Mouse (Mus musculus) cerebellum, postnatal 14 days (tissue): ENCODE data around the gene Idh3a.
"Not testable (repeated sequence)": the region's sequence is repeated elsewhere in the genome, so short reads cannot be mapped to it uniquely, and the experiment has no call there.

Source experiments
- DNase-seq, 2 experiments: peaks; one replicate each; pipeline ENCODE4 v3.0.0; 2021; ENCODE audit warnings: mixed read lengths in 2 of 2

Idh3a gene

DNA sequence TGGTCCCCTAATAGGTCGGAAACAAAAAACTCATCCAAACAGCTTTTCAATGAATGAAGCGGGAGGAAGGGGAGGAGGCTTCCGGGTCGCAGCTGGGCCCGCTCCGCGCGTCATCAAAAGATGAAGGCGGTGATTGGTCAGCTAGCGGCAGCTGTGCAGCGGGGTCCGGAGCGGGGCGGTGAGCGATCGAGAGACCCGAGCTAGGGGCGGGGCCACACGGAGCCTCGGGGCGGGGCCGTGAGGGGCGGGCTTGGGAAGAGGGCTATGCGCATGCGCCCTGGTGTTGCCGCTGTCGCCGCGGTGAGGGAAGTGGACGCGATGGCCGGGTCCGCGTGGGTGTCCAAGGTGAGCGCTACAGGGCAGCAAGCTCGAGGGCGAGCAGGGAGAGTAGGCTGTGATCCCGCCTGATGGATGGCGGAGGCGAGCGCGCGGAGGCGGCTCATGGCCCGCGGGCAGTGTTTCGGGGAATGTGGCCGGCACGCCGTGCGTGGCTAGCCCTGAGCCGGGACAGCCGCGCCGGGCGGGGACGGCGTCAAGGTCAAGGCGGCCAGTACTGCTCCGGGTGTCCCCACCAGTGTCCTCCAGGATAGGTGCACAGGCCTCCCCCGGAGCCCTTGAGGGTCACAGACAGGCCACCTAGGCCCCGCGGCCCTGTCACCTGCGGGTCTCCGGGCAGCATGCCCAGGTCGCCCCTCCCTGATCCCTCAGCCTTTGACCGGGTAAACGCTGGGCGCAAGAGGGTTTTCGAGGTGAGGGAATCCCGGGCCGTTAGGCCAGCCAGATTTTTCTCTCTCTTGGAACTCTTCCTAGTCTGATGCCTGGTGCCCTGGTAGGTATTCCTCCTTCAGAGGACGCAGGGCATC, at the start of gene Idh3a:
TSS of gene Idh3a (plus strand) at position 136 of the 863 bp plus-strand sequence.
- DNase-seq = peak; percentile 99

DNA sequence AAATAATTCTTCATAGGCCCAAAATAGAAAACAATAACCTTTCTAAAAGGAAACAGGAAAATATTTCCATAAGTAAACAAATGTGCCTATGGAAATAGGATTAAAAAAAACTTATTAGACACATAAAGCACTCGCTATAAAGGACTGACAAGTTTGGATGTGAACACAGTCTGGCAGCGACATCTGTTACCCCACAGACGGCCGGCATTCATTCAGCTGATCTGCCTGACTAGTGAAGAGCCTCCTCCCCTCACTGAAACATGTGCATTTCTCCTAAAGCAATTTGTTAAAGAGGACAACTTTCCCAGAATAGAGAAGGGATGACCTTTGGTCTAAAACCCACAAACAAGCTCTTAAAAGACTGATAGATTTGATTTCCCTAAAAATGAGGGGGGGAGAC, 49.1 kb upstream of the Idh3a start:
- DNase-seq = peak in 1 of 2 experiments; percentile 49

DNA sequence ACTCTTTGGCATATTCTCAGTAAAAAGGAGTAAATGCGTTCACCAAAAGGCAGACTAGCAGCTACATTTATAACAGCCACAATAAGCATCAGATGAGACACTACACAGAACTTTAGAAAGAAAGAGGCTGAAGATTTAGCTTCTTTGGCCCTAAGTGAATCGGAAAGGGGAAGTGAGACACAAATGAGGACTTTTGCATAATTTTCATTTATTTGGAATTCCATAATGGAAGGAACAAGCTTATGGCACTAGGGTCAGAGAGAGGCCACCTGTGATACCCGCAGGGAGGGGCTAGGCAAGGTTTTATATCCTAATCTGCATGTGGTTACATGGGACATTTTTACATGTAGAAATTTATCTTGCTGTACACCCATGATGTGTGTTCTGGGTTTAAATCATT, 48.7 kb upstream of the Idh3a start:
- DNase-seq = no peak

DNA sequence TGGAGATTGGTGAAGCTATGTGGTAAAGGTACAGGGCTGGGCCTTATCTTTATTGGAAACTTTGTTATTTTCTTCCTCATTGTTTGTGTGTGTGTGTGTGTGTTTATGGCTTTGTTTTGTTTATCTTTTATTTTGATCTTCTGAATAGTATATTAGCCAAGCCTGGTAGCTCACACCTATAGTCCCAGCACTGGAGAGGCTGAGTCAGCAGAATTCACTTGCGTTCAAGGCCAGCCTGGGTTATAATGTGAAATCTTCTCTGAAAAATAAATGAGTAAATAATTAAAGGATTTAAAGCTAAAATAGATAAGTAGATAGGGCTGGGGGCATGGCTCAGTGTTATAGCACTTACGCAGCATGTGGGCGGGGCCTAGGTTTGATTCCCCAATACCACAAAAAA, 47.9 kb upstream of the Idh3a start:
- no peak for DNase-seq

DNA sequence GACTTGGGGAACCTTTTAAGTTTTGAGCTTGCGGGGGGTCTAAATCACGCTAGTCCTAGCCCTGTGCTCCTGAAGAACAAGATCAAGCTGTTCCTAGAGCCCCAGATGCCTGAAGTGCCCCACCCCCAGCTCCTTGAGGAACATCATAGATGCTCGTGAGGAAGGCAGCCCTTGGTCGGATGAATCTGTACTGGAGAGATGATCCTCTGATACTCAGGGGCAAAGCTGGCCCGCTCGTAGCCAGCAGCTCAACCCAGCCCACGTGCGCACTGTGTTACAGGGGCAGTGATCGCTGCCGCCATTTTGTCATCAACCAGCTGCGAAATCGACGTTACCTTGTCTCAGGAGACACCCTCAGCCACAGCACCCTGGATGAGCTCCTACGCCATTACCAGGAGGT, 47.5 kb upstream of the Idh3a start, which contains the start of gene Sh2d7:
TSS of gene Sh2d7 (plus strand) at position 301 of the 400 bp plus-strand sequence.
- no peak for DNase-seq

DNA sequence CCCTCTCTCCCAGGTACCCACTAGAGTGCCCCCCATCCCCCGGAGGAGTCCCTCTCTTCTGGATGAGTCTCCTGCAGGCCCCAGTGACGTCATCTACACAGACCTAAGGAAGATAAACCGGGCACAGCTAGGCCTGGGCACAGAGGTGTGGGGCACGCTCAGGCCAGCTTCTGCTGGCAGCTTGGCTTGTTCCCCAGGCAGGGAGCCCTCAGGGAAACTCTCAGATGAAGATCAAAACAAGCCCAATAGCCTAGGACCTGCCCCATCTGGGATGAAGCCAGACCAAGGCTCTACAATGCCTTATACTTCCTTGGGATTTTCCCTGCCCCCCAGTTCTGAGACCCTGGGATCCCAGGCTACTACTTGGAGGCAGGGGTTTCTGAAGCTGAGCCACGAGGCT, 45.3 kb upstream of the Idh3a start:
- no peak for DNase-seq

DNA sequence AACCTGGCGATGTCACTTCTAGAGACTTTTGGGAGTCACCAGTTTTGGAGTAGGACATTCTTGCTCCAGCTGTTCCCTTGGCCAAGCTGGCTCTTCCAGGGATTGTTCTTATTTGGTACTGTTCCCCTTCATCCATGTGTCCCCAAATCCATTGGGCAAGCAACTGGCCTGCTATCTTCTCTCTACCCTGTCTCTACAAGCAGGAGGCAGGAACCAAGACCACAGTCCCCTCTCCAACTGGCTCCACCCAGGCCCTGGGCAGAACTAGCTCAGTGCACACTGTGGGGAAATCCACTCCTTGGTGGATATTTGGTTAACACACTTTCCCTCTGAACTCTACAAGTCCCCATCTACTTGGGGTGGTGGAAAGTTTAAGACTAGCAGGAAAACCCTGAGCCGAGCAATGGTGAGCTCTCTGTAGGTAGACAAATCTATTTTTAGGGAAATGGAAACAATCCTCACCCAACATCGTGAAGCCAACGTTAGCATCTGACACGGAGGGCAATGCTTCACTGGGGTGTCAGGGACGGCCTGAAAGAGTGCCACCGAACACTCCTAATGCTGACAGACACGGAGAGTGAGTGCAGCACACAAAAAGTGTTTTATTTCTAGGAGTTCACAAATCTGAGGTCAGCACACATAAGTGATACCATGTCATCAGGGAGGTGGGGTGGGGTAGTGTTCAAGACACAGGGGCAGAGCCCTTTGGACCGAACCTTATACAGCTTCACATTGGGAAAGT, 41.8 kb upstream of the Idh3a start:
- DNase-seq = no peak

DNA sequence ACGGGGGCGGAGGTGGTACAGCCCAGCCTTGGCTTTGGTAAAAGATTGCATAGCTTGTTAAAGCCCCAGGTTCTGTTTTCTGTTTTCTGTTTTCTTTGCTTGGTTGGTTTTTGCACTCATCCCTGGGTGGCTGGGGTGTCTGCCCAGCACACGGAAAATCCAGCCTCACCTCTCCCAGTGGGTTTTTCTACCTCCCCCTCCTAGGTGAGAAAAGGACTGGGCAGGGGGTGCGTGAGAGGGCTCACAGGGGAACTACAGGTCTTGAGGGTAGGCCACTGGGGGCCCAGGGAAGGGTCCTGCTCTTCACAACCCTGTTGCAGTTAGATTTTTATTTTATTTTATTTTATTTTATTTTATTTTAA, 41.2 kb upstream of the Idh3a start:
- no peak for DNase-seq

DNA sequence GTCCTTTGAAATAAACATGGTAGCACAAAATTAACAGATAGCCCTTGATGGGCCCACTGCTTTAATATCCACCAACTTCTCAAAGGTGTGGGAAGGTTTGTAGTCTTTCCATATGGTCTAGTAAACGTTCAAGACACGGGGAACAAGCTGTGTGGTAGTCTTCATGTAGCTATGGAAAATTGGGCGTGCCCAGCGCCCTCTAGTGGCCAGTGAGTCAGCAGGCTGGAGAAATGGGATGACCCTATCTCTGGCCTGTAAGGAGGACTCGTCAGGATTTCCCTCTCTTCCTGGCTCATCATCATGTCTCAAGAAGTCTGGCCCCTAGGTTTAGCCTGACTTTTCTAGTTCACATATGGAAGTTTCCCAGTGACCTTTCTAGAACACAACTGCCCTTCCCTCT, 38.6 kb upstream of the Idh3a start:
- peak; percentile 81 to 87 for DNase-seq

DNA sequence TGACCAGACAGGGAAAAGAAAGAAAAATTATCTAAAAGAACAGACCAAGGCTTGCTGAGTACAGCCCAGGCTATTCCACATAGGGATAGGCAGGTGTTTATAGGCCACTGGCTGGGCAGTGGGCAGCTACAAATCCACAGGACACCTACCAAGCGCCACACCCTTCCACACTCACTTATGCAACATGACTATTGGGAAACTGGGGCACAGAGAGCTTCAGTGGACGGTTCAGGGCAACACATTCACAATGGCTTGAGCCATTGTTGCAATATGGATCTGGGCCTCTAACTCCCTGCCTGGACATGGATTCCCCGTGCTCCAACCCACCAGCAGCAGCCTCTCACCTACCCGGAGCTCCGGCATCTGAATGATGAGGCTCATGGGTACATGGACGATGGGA, 36.7 kb upstream of the Idh3a start:
- no peak for DNase-seq

DNA sequence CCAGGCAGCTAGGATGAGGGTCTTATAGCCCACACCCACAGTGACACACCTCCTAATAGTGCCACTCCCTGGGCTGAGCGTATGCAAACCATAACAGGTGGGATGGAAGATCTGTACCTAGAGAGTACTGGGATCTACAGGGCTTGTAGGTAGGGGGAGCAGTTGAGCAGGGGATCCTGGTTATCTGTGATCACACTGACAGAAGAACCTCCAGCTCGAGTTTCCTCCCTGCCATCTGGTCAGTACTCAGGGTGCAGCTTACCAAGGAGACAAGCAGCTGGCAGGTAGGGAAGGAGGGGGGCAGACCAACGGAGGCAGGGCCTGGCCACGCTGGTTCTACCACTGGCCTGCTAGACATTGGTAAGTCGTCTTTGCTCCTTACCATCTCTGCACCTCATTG, 33.7 kb upstream of the Idh3a start:
- DNase-seq = peak; percentile 74 to 87

DNA sequence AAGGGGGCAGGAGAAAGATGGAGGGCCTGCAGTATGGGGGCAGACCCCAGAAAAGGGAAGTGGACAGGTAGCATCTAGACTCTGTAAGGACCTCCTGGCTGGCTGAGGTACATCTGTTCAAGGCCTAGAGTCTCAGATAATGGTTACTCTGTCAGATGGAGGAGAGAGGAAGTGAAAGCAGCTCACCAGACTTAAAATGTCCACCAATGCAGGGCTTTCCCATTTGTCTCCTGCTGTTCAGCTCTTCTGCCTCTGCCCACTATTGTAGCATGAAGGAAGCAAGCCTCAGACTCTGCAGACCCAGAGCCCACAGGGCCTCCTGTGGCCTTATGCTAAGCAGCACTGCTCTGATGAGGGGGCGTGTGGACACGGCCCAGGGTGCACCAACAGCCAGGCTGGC, 31.1 kb upstream of the Idh3a start:
- no peak for DNase-seq

DNA sequence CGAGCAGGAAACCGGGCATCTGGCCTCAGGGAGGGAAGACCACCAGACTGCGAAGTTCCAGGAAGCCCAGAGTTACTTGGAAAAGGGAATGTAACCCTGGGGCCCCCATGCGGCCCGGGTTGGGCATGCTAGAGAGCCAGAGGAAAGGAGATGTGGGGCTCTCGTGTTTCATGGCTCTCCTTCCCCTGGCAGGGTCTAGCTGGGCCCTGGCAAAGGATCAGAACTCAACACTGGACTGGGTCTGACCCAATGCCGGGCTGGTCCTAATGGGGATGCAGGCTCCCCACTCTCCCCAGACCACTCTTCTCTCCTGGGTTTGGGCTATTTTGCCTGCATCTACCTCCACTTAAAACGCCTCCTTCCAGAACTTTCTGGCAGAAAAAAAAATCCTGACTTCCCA, 27.4 kb upstream of the Idh3a start:
- DNase-seq = no peak

DNA sequence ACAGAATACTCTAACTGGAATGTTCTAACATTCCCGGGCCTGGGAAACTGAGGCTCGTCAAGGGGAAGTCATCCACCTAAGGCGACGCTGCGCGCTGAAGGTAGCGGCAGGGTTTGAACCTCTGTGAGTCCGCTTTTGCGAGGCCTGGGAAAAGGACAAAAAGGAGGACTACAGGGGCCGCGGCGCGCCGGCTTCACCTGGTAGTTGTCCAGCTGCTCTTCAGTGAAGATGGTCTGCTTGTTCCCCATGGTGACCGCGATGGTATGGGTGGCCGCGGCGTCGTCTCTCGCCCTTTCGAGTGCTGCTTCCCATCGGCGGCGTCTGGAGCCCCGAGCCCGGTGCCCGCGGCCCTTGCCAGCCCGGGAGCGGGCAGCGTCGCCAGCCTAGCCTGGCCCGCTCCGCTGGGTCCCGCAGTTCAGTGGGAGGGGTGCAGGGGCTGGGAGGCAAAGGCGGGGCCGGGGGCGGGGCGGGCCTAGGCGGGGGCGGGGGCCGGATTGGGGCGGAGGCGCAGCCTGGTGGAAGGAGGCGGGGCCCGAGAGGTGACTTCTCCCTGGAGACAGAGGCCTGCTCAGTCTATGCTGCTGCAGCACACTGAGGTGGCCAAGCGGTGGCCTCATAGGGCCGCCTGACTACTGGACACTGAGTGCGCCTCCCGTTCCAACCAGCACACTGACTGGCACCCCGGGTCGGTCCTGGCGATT, 26.2 kb upstream of the Idh3a start, which contains the start of gene Cib2:
TSS of gene Cib2 (minus strand) at position 448 of the 701 bp plus-strand sequence.
- DNase-seq = peak; percentile 82 to 84

DNA sequence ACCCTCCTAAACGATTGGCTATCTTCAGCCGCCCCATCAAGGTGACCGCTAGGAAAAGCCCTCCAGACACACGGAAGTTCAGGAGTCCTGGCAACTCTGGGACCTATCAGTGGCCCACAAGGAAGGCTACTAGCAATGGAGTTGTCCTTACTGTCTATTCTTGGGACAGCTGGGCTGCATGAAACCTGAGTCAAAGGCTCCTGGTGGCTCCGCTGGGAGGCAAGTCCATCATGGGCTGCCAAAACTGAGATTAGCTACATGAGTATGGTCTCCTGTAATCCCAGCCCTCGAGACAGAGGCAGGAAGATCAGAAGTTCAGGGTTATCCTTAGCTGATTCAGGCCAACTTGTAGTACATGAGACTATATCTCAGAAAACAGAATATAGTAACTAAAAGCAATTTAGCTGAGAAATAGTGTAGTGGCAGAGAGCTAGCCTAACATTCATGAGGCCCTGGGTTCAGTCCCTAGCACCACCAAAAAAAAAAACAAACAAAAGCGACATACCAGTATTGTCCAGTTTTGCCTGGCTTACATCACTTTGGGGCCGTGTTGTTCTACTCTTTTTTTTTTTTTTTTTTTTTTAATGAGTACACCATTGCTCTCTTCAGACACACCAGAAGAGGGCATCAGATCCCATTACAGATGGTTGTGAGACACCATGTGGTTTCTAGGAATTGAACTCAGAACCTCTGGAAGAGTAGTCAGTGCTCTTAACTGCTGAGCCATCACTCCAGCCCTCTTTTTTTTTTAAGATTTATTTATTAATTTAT, 25.1 kb upstream of the Idh3a start:
- no peak for DNase-seq

DNA sequence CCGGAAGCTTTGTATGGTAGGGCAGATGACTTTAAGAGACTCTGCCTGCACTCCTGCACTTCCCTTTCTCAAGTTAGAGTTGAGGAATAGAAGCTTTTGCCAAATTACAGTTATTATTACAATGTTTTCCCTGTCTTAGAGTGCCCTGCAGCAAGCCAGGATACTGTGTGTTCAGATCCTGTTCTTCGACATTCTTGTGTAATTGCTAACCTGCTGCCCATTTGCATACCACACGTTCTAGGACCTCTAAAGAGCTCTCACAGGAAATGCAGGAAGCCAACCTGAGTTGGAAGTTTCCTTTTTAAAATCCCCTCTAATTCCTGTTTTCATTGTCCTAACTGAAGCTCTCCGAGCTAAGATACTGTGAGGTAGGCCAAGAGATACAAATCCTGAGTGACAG, 19.2 kb upstream of the Idh3a start:
- no peak for DNase-seq

DNA sequence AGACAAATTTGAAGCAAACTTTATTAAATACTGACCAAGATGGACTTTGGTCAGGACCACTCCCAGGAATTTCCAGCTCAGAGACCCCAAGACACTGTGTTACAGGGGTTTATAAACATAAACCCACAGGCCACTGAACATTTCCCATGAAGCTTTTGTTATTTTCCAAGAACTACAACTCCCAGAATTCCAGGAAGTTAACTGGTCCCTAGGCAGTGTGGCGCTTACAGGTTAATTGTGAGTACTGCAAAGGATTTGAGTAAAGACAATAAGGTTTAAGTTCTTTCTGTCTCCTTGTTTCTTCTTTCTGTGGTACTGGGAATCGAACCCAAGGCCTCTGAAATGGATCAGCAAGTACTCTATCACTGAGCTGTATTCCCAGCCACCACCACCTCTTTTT, 17.4 kb upstream of the Idh3a start:
- DNase-seq = no peak

DNA sequence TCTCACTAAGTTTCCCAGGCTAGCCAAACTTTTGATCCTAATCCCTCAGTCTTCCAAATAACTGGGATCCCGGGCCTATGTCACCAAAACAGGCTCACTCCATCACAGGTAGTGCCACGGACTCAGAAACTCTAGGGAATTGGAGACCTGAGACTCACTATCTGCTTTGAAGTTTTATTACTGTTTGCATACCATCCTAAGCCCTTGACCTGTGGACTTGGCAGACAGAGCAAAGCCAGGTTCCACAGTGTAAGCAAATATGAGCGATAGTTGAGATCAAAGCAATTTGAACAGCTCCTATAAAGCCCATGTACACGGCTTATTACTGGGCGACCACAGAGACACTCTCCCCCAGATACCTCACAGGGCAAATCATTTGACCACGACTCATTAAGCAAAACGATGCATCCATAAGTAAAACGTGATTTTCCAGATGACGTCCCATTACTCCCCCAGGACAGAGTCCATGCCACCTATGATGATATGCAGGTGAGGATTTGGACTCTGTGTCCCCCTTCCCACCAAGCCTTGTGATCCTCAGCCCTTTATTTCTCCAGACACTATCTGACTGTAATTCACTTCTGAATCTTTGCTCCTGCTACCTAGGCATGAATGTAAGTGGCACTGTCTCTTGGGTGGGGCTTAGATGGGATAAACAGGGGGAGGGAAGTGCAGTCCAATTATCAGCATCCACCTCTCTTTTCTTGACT, 14.8 kb upstream of the Idh3a start:
- DNase-seq = no peak

DNA sequence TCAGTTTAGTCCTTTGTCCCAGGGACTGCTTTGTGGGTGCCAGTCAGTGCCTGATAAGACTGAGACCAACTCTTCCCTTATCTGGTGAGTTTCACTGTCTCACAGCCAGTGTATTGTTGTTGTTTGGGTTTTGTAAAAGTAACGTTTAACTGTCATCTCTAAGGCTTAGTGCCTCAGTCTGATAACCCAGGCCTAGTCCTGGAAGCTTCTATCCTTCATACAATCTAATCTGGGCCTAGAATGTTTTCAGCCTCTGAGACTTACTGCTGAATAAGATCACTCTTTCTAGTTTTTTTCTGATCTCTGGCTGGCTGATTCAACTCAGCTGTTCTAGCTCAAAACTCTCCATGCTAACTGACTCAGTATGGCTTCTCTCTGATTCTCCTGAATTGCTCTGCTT, 2.4 kb upstream of the Idh3a start:
- no peak for DNase-seq

DNA sequence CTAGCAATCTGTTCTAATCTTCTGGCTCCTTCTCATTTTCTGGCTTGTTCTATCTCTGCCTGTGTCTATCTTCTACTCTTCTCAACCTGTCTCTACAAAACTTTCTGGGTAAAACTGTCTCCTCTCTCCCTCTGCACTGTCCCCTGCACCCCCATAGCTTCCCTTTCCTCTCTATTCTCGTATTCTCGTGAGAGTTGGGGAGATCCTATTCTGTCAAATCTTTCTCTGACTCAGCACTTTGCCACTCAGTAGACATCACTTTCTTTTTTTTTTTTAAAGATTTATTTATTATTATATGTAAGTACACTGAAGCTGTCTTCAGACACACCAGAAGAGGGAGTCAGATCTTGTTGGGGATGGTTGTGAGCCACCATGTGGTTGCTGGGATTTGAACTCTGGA, 2.0 kb upstream of the Idh3a start:
- DNase-seq = not testable (repeated sequence)

DNA sequence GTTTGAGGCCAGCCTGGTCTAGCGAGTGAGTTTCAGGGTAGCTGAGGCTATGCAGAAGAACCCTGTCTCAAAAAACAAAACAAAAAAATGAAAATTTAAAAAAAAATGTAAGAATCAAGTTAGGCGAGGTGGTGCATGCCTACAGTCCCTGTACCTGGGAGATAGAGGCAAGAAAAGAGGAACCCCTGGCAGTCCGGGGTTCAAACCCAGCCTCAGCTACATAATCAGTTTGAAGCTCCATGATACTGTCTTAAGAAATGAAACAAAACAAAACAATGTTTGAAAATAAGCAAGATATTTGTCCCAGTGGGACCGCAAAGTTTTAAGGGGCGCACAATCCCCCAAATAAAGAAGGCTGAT, 315 bp upstream of the Idh3a start:
- DNase-seq = no peak

DNA sequence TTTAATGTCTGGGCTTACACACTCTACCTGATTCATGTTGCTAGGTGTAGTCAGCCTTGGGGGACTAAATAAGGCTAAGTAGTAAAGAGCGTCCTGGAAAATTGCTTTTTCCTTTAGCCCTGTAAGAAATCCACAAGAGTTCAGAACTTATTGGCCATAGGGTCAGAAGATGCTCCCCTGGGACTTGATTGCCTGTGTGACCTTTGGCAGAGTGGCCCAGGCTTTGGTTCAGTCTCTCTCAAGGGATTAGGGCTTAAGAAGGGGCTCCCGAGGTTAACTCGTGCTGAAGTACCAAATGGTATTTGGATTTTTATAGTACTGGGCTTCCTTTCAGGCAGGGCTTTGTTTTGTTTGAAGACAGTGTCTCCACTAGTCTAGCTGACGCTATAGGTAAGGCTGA, 1.7 kb downstream of the Idh3a start:
- no peak for DNase-seq
